Mouse (Mus musculus) ES-E14 (cell line): ENCODE results near the gene Kank1.

Experiments used
- CHD2 ChIP-seq: IDR thresholded peaks from 2 replicates; pipeline ENCODE4 v1.6.1; 2014; ENCODE audit warnings: mild to moderate bottlenecking, low read depth, low read length, inconsistent platforms
- HCFC1 ChIP-seq: IDR thresholded peaks from 2 replicates; pipeline ENCODE4 v1.6.1; 2012; ENCODE audit warnings: low read length, inconsistent platforms, borderline replicate concordance; ENCODE audit not compliant: insufficient read depth
- MAFK ChIP-seq: IDR thresholded peaks from 2 replicates; pipeline ENCODE4 v1.6.1; 2014; ENCODE audit warnings: mild to moderate bottlenecking, low read depth, low read length, inconsistent platforms; ENCODE audit not compliant: insufficient read depth
- ZC3H11A ChIP-seq: IDR thresholded peaks from 2 replicates; pipeline ENCODE4 v1.6.1; 2012; ENCODE audit warnings: low read depth, mild to moderate bottlenecking, inconsistent platforms, low read length, borderline replicate concordance
- ZNF384 ChIP-seq: IDR thresholded peaks from 2 replicates; pipeline ENCODE4 v1.6.1; 2012; ENCODE audit warnings: low read depth, low read length, inconsistent platforms

DNA sequence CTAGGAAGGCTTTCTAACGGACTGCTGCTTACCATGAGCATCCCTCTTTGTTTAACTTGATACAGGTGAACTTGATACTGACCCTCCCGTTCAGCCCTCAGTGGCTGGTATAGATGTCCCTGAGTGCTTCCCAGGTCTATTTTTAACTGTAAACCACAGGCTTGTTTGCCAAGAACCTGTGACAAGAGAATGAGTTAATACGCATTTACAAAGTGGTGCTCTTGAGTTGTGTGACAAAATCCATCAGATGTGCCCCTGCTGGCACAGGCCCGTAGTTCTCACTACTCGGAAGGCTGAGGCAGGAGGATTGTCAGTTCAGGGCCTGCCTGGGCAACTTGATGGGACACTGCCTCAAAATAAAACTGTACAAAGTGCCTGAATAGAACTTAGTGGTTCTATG lies 42.8 kb downstream of the Kank1 start:
- TF ChIP-seq HCFC1 (no peak), CHD2 (no peak), MAFK (no peak), ZC3H11A (no peak), ZNF384 (no peak)
